Mouse (Mus musculus): ENCODE data around the gene Xpot.

DNA sequence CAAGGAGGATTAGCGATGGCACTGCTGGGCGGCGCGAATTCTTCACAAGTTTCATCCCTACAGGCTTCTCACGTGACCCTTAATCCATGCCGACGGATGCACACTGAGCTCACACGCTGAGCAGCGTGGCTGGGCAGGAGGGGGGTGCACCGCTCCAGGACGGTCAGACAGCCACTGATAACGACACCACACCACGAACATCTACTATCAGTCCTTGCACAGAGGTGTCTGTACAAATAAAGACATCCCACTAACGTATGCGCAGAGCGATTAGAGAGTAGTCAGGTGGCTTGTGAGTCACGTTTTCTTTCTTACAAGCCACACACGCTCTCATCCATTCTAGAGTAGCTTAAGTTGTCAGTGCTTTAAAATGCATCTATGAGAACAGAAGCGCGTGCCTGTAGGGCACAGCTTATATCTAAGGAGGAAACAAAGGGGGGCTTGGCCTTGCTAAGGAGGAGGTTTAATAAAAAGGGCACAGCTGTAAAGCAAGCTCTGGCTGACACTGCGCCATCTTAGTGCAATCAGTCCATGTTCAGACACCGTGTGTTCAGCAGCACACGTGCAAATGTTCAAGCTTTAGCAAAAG is 57.0 kb downstream of the Xpot start:
- TF ChIP-seq CTCF (IDR thresholded peaks at IDR 0.05; ENCODE audit: extremely low read depth, insufficient read length, insufficient replicate concordance, low read depth, low read length), result no peak
- no peak for TF ChIP-seq POLR2A (IDR thresholded peaks at IDR 0.05; ENCODE audit: low read depth, low read length)
